In the genomic region with DNA sequence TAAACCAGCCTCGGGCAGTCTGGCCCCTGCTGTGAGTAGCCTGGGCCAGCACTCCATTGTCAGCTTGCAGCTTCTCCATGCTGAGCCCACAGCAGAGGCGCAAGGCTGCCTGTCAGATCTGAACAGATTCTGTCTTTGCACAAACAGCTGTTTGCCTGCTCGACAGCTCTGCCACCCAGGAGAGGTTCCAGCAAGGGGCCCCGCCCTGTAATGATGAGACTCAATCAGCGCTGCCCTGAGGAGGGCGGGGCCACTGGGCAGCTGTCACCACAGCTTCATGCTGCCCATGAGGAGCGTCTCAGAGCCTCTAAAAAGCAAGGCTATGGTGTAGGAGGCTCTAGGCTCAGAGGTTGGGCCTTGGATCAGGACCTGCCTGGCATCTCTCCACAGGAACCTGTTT, we compare ENCODE assay signal across 9 mouse cellular contexts. TPM values are rescaled to one million over a fixed set of nuclear protein-coding genes. Genes with fewer than 3 reads are reported as not detected.
DNase-seq lines count a peak whose midpoint lies in the region; ATAC-seq and TF ChIP-seq lines count a peak whose summit lies in the region.
"Had no signal": no experiment of that assay in that cellular context is flagged by ENCODE, and none has a peak within 500 bp of the region (broad histone marks: within the 10 kb centered on the region; RNA-seq: fewer than 3 reads in every experiment).

No protein-coding gene starts in this region.

- no peak overlapping the region for H3K4me2 ChIP-seq in forebrain, embryonic 12.5 days
- H3K4me2 ChIP-seq in forebrain, embryonic 11.5 days (ENCODE audit: low read depth, low read length, severe bottlenecking) = no peak overlapping the region
- H3K4me2 ChIP-seq in neural tube, embryonic 11.5 days (ENCODE audit: low read depth) = no peak overlapping the region
- H3K4me2 ChIP-seq in intestine, embryonic 15.5 days (replicated peaks) = no peak overlapping the region
- H3K4me2 ChIP-seq in stomach, embryonic 15.5 days = no peak overlapping the region

- no peak for TF ChIP-seq POLR2A in thymus, adult 2 months (IDR thresholded peaks at IDR 0.05; ENCODE audit: control insufficient read depth, extremely low read depth, insufficient read depth, low read length, poor library complexity)

- no peaks in the 10 kb centered on the region for H3K36me3 ChIP-seq in forebrain, embryonic 12.5 days (replicated peaks)
- no peaks in the 10 kb centered on the region for H3K36me3 ChIP-seq in forebrain, embryonic 11.5 days (ENCODE audit: control insufficient read depth, insufficient read depth, low read length)
- H3K36me3 ChIP-seq in neural tube, embryonic 11.5 days (ENCODE audit: control insufficient read depth, insufficient read depth, low read length) = no peaks in the 10 kb centered on the region
- H3K36me3 ChIP-seq in intestine, embryonic 15.5 days = no peaks in the 10 kb centered on the region
- H3K36me3 ChIP-seq in stomach, embryonic 15.5 days = no peaks in the 10 kb centered on the region
- no peaks in the 10 kb centered on the region for H3K36me3 ChIP-seq in thymus, adult 2 months (ENCODE audit: control insufficient read depth, insufficient read depth, low read length)

- ATAC-seq in forebrain, embryonic 12.5 days (ENCODE audit: low FRiP score) = peak; percentile 55; the same call in 1 of the 2 replicates
- no peak for ATAC-seq in forebrain, embryonic 11.5 days (replicated peaks; ENCODE audit: low FRiP score)
- no peak for ATAC-seq in neural tube, embryonic 11.5 days (ENCODE audit: insufficient read depth, low FRiP score, low TSS enrichment)
- peak; percentile 52 for ATAC-seq in intestine, embryonic 15.5 days
- ATAC-seq in stomach, embryonic 15.5 days (ENCODE audit: insufficient read depth, low FRiP score, low read depth) = no peak

- no peak for DNase-seq in forebrain, embryonic 11.5 days (ENCODE audit: low spot score)
- no peak for DNase-seq in neural tube, embryonic 11.5 days (ENCODE audit: low spot score)
- DNase-seq in neural tube, embryonic 10.5 days (ENCODE audit: extremely low spot score, low spot score) = no peak
- no peak for DNase-seq in cerebellum, adult 18-20 months
- DNase-seq in thymus, adult 2 months = no peak
- DNase-seq: cerebellum, adult 2 months had no signal

- H3K27ac ChIP-seq in forebrain, embryonic 12.5 days = peak overlapping the region; percentile 70
- H3K27ac ChIP-seq in forebrain, embryonic 11.5 days (ENCODE audit: low read depth, low read length) = no peak overlapping the region
- H3K27ac ChIP-seq in neural tube, embryonic 11.5 days (ENCODE audit: low read depth, low read length) = no peak overlapping the region
- no peak overlapping the region for H3K27ac ChIP-seq in intestine, embryonic 15.5 days
- H3K27ac ChIP-seq in stomach, embryonic 15.5 days = 0 out of 2 replicates have a peak overlapping the region, but pooled peaks have one; percentile 14
- H3K27ac ChIP-seq in thymus, adult 2 months (ENCODE audit: control insufficient read depth, insufficient read depth, low read length) = no peak overlapping the region

- no peaks in the 10 kb centered on the region for H3K9me3 ChIP-seq in forebrain, embryonic 12.5 days
- H3K9me3 ChIP-seq in forebrain, embryonic 11.5 days (ENCODE audit: control insufficient read depth, low read length) = no peaks in the 10 kb centered on the region
- no peaks in the 10 kb centered on the region for H3K9me3 ChIP-seq in neural tube, embryonic 11.5 days (ENCODE audit: control insufficient read depth, low read length)
- H3K9me3 ChIP-seq in intestine, embryonic 15.5 days = no peaks in the 10 kb centered on the region
- no peaks in the 10 kb centered on the region for H3K9me3 ChIP-seq in stomach, embryonic 15.5 days

- H3K4me3 ChIP-seq in forebrain, embryonic 12.5 days (replicated peaks) = no peak overlapping the region
- H3K4me3 ChIP-seq in forebrain, embryonic 11.5 days (ENCODE audit: low read depth, low read length) = no peak overlapping the region
- no peak overlapping the region for H3K4me3 ChIP-seq in neural tube, embryonic 11.5 days (ENCODE audit: low read depth, low read length)
- no peak overlapping the region for H3K4me3 ChIP-seq in intestine, embryonic 15.5 days (replicated peaks)
- no peak overlapping the region for H3K4me3 ChIP-seq in stomach, embryonic 15.5 days (replicated peaks)
- no peak overlapping the region for H3K4me3 ChIP-seq in thymus, adult 2 months (ENCODE audit: control insufficient read depth, insufficient read depth, low read length)

- 27% methylated on average over 7 of the region's 7 CpGs for WGBS in forebrain, embryonic 12.5 days
- WGBS in forebrain, embryonic 11.5 days = 40% methylated on average over 7 of the region's 7 CpGs
- 26% methylated on average over 7 of the region's 7 CpGs for WGBS in neural tube, embryonic 11.5 days
- WGBS in intestine, embryonic 15.5 days = 23% methylated on average over 7 of the region's 7 CpGs
- WGBS in stomach, embryonic 15.5 days = 36% methylated on average over 7 of the region's 7 CpGs
- 59% methylated on average over 7 of the region's 7 CpGs for WGBS in thymus, adult 2 months

- peaks cover 22% of the 10 kb centered on the region for H3K27me3 ChIP-seq in forebrain, embryonic 12.5 days
- peaks cover under 1% of the 10 kb centered on the region; the same call in 1 of the 2 replicates for H3K27me3 ChIP-seq in forebrain, embryonic 11.5 days (ENCODE audit: control insufficient read depth, insufficient read depth, low read length)
- H3K27me3 ChIP-seq in neural tube, embryonic 11.5 days (ENCODE audit: control insufficient read depth, insufficient read depth, low read length) = no peaks in the 10 kb centered on the region
- H3K27me3 ChIP-seq in intestine, embryonic 15.5 days (replicated peaks) = peaks cover 3% of the 10 kb centered on the region; the same call in 1 of the 2 replicates
- H3K27me3 ChIP-seq in stomach, embryonic 15.5 days (replicated peaks) = no peaks in the 10 kb centered on the region
- no peaks in the 10 kb centered on the region for H3K27me3 ChIP-seq in thymus, adult 2 months (ENCODE audit: control insufficient read depth, insufficient read depth, low read length)

- H3K9ac ChIP-seq in forebrain, embryonic 12.5 days = no peak overlapping the region
- no peak overlapping the region for H3K9ac ChIP-seq in forebrain, embryonic 11.5 days (ENCODE audit: low read length)
- H3K9ac ChIP-seq in neural tube, embryonic 11.5 days (ENCODE audit: low read length) = peak overlapping the region; percentile 5
- H3K9ac ChIP-seq in intestine, embryonic 15.5 days = no peak overlapping the region
- H3K9ac ChIP-seq in stomach, embryonic 15.5 days = no peak overlapping the region

- peaks cover 85% of the 10 kb centered on the region for H3K4me1 ChIP-seq in forebrain, embryonic 12.5 days
- H3K4me1 ChIP-seq in forebrain, embryonic 11.5 days (replicated peaks; ENCODE audit: control insufficient read depth, insufficient read depth, low read length) = peaks cover 30% of the 10 kb centered on the region
- H3K4me1 ChIP-seq in neural tube, embryonic 11.5 days (ENCODE audit: control insufficient read depth, insufficient read depth, low read length) = peaks cover 44% of the 10 kb centered on the region
- peaks cover 34% of the 10 kb centered on the region; the same call in 1 of the 2 replicates for H3K4me1 ChIP-seq in intestine, embryonic 15.5 days (replicated peaks)
- peaks cover 30% of the 10 kb centered on the region for H3K4me1 ChIP-seq in stomach, embryonic 15.5 days
- H3K4me1 ChIP-seq in thymus, adult 2 months (replicated peaks; ENCODE audit: control insufficient read depth, insufficient read depth, low read length) = peaks cover 24% of the 10 kb centered on the region

- TF ChIP-seq CTCF in thymus, adult 2 months (IDR thresholded peaks at IDR 0.05; ENCODE audit: borderline replicate concordance, control insufficient read depth, extremely low read depth, insufficient read depth, low read length, poor library complexity) = no peak

RNA-seq across cellular contexts. Expression of a gene that starts 47.7 kb away (rescaled TPM):
- polyA plus RNA-seq in forebrain, embryonic 12.5 days (2016; fragmentation: Nextera tagmentation; extraction: Ambion mirVana) = 7.3 and 8.0 TPM in 2 replicates
- polyA plus RNA-seq in forebrain, embryonic 11.5 days (2014; fragmentation: Nextera tagmentation; extraction: Ambion mirVana) = 7.7 and 9.0 TPM in 2 replicates
- 6.6 and 7.5 TPM in 2 replicates for polyA plus RNA-seq in neural tube, embryonic 11.5 days (2014; fragmentation: Nextera tagmentation; extraction: Ambion mirVana)
- polyA plus RNA-seq in intestine, embryonic 15.5 days (2015; fragmentation: Nextera tagmentation; extraction: Ambion mirVana) = 1.8 and 2.1 TPM in 2 replicates
- polyA plus RNA-seq in stomach, embryonic 15.5 days (2015; fragmentation: Nextera tagmentation; extraction: Ambion mirVana) = 3.5 and 4.2 TPM in 2 replicates
- 0.59 and 0.64 TPM in 2 replicates for polyA plus RNA-seq in thymus, adult 2 months (2012; rRNA removed)

RNA-seq across cellular contexts. Expression of a gene that starts 52.9 kb away (rescaled TPM):
- 220 and 238 TPM in 2 replicates for polyA plus RNA-seq in forebrain, embryonic 12.5 days (2016; fragmentation: Nextera tagmentation; extraction: Ambion mirVana)
- 238 and 256 TPM in 2 replicates for polyA plus RNA-seq in forebrain, embryonic 11.5 days (2014; fragmentation: Nextera tagmentation; extraction: Ambion mirVana)
- 248 and 255 TPM in 2 replicates for polyA plus RNA-seq in neural tube, embryonic 11.5 days (2014; fragmentation: Nextera tagmentation; extraction: Ambion mirVana)
- 166 and 172 TPM in 2 replicates for polyA plus RNA-seq in intestine, embryonic 15.5 days (2015; fragmentation: Nextera tagmentation; extraction: Ambion mirVana)
- polyA plus RNA-seq in stomach, embryonic 15.5 days (2015; fragmentation: Nextera tagmentation; extraction: Ambion mirVana) = 163 and 169 TPM in 2 replicates
- polyA plus RNA-seq in thymus, adult 2 months (2012; rRNA removed) = 176 and 191 TPM in 2 replicates

Comparison
In these comparisons a context has a peak if more than half of its experiments do, and no peak if none do; other contexts are left out.
1. ATAC-seq: peak in forebrain, embryonic 12.5 days (single experiment) and intestine, embryonic 15.5 days (single experiment); none in forebrain, embryonic 11.5 days (single experiment), neural tube, embryonic 11.5 days (single experiment) and stomach, embryonic 15.5 days (single experiment).
2. H3K27ac ChIP-seq: peak in forebrain, embryonic 12.5 days (single experiment) and stomach, embryonic 15.5 days (single experiment); none in forebrain, embryonic 11.5 days (single experiment), neural tube, embryonic 11.5 days (single experiment), intestine, embryonic 15.5 days (single experiment) and thymus, adult 2 months (single experiment).